Mouse (Mus musculus): ENCODE results near the gene Stra8. TPM values are rescaled to one million over a fixed set of nuclear protein-coding genes. Genes with fewer than 3 reads are reported as not detected.

The Stra8 gene
- total RNA-seq, 4 experiments from 2014 or later, result not detected

- DNase-seq, result no peak
These were observed 16.5 kb upstream of the Stra8 start for GRCm38 (mm10) chr6:34903441-34903840.

GRCm38 (mm10) chr6:34903851-34904250, 16.1 kb upstream of the Stra8 start:
- DNase-seq, result no peak

GRCm38 (mm10) chr6:34904361-34904760, 15.6 kb upstream of the Stra8 start:
- no peak for DNase-seq

- no peak for DNase-seq
These were observed 13.8 kb upstream of the Stra8 start for GRCm38 (mm10) chr6:34906125-34906524.

- no peak for DNase-seq
These were observed 13.3 kb upstream of the Stra8 start for GRCm38 (mm10) chr6:34906661-34907060.

GRCm38 (mm10) chr6:34907121-34907614, 12.8 kb upstream of the Stra8 start:
- no peak for DNase-seq

GRCm38 (mm10) chr6:34907696-34908260, 12.2 kb upstream of the Stra8 start:
- DNase-seq, result no peak

- no peak for DNase-seq
These were observed 10.2 kb upstream of the Stra8 start for GRCm38 (mm10) chr6:34909631-34910345.

- peak; percentile 77 for DNase-seq
These were observed 9.4 kb upstream of the Stra8 start, which contains the start of gene Wdr91 for GRCm38 (mm10) chr6:34910371-34911219. TSS of gene Wdr91 (minus strand) at chr6:34910876.

- DNase-seq, result no peak
These were observed 6.5 kb upstream of the Stra8 start for GRCm38 (mm10) chr6:34913341-34914040.

- no peak for DNase-seq
These were observed 5.5 kb upstream of the Stra8 start for GRCm38 (mm10) chr6:34914462-34914861.

- DNase-seq, result no peak
These were observed 817 bp upstream of the Stra8 start for GRCm38 (mm10) chr6:34919146-34919545.

GRCm38 (mm10) chr6:34920631-34921030, 668 bp downstream of the Stra8 start:
- no peak for DNase-seq

- DNase-seq, result no peak
These were observed 2.0 kb downstream of the Stra8 start for GRCm38 (mm10) chr6:34921941-34922340.

- no peak for DNase-seq
These were observed 7.2 kb downstream of the Stra8 start for GRCm38 (mm10) chr6:34927156-34927555.

GRCm38 (mm10) chr6:34927594-34927993, 7.6 kb downstream of the Stra8 start:
- no peak for DNase-seq

GRCm38 (mm10) chr6:34932633-34933032, 12.7 kb downstream of the Stra8 start:
- no peak for DNase-seq

GRCm38 (mm10) chr6:34936743-34937142, 16.8 kb downstream of the Stra8 start:
- DNase-seq, result no peak

- DNase-seq, result no peak
These were observed 18.4 kb downstream of the Stra8 start for GRCm38 (mm10) chr6:34938280-34938928.

- DNase-seq, result no peak
These were observed 19.0 kb downstream of the Stra8 start for GRCm38 (mm10) chr6:34938929-34939325.

- no peak for DNase-seq
These were observed 19.5 kb downstream of the Stra8 start for GRCm38 (mm10) chr6:34939451-34939850.

- DNase-seq, result no peak
These were observed 21.5 kb downstream of the Stra8 start for GRCm38 (mm10) chr6:34941496-34941895.

Data from adrenal gland, adult 8-10 months (tissue).